Mouse (Mus musculus): Measurements from ENCODE around the gene Gm42688.

- TF ChIP-seq POLR2A (IDR thresholded peaks at IDR 0.05; ENCODE audit: low read depth, low read length) = no peak
- TF ChIP-seq CTCF (IDR thresholded peaks at IDR 0.05; ENCODE audit: extremely low read depth, insufficient read length, insufficient replicate concordance, low read depth, low read length) = no peak
These were observed 35.0 kb upstream of the Gm42688 start for GRCm38 (mm10) chr6:83066441-83066840.
